ENCODE assay signal across 9 mouse cellular contexts in the genomic region with DNA sequence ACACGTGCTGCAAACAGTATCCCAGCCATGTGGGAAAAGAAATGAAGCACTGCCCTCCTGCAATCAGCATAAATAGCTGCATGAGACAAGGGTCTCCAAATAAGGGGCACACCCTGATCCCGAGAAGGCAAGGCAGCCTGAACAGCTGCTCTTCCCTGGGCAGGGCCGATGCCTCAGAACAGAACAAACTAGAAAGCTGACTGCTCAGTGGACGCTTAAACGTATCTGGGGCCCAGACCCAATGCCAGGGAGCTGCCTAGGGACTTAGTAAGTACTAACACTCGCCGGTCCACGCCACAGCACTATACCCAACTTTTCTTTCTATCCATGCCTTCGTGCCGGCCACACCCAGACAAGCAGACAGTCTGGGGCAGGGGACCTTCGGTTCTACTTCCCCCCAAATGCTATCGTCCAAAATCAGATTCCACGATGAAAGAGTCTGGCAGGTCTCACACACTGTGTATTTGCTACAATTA. TPM values are rescaled to one million over a fixed set of nuclear protein-coding genes. Genes with fewer than 3 reads are reported as not detected.
DNase-seq lines count a peak whose midpoint lies in the region; ATAC-seq and TF ChIP-seq lines count a peak whose summit lies in the region.
"Had no signal": no experiment of that assay in that cellular context is flagged by ENCODE, and none has a peak within 500 bp of the region (broad histone marks: within the 10 kb centered on the region; RNA-seq: fewer than 3 reads in every experiment).

No protein-coding gene starts in this region.

- H3K9me3 ChIP-seq in lung, embryonic 14.5 days (ENCODE audit: low read depth, low read length) = no peaks in the 10 kb centered on the region
- H3K9me3 ChIP-seq in embryonic facial prominence, embryonic 15.5 days (replicated peaks) = no peaks in the 10 kb centered on the region
- H3K9me3 ChIP-seq in intestine, embryonic 16.5 days (ENCODE audit: control insufficient read depth, low read length) = no peaks in the 10 kb centered on the region
- no peaks in the 10 kb centered on the region for H3K9me3 ChIP-seq in neural tube, embryonic 14.5 days (ENCODE audit: control insufficient read depth, low read length)

- peak overlapping the region; percentile 80 for H3K4me2 ChIP-seq in lung, embryonic 14.5 days
- H3K4me2 ChIP-seq in embryonic facial prominence, embryonic 15.5 days (replicated peaks) = peak overlapping the region; percentile 80
- H3K4me2 ChIP-seq in intestine, embryonic 16.5 days (ENCODE audit: low read depth, low read length) = peak overlapping the region; percentile 83
- H3K4me2 ChIP-seq in neural tube, embryonic 14.5 days (ENCODE audit: low read depth, low read length) = peak overlapping the region; percentile 95

- H3K9ac ChIP-seq in lung, embryonic 14.5 days = peak overlapping the region; percentile 94; the same call in 1 of the 2 replicates
- peak overlapping the region; percentile 19 for H3K9ac ChIP-seq in embryonic facial prominence, embryonic 15.5 days
- peak overlapping the region; percentile 99 for H3K9ac ChIP-seq in intestine, embryonic 16.5 days (ENCODE audit: low read depth, low read length)
- peak overlapping the region; percentile 22; the same call in 1 of the 2 replicates for H3K9ac ChIP-seq in neural tube, embryonic 14.5 days (replicated peaks; ENCODE audit: low read depth, low read length)

- 64% methylated on average over 13 of the region's 13 CpGs for WGBS in lung, embryonic 14.5 days
- WGBS in embryonic facial prominence, embryonic 15.5 days = 42% methylated on average over 13 of the region's 13 CpGs
- WGBS in intestine, embryonic 16.5 days = 46% methylated on average over 13 of the region's 13 CpGs
- 73% methylated on average over 13 of the region's 13 CpGs for WGBS in neural tube, embryonic 14.5 days

- DNase-seq in lung, embryonic 14.5 days = no peak
- no peak for DNase-seq in lung, adult 18-20 months
- DNase-seq in right cerebral cortex, postnatal 25 days = no peak
- no peak for DNase-seq in embryo, embryonic 10.5 days (ENCODE audit: low spot score)
- no peak for DNase-seq in gastrocnemius, postnatal 10 days

- no peak for ATAC-seq in lung, embryonic 14.5 days (ENCODE audit: insufficient read depth)
- no peak for ATAC-seq in embryonic facial prominence, embryonic 15.5 days (ENCODE audit: insufficient number of reproducible peaks, low FRiP score, low TSS enrichment, low read depth)
- ATAC-seq in intestine, embryonic 16.5 days = no peak
- no peak for ATAC-seq in neural tube, embryonic 14.5 days (ENCODE audit: low read depth)

- TF ChIP-seq CTCF in lung, embryonic 14.5 days (IDR thresholded peaks at IDR 0.05; ENCODE audit: low read depth) = no peak

- H3K36me3 ChIP-seq in lung, embryonic 14.5 days (ENCODE audit: insufficient read depth) = peaks cover 31% of the 10 kb centered on the region
- peaks cover 15% of the 10 kb centered on the region for H3K36me3 ChIP-seq in embryonic facial prominence, embryonic 15.5 days
- H3K36me3 ChIP-seq in intestine, embryonic 16.5 days (ENCODE audit: control insufficient read depth, insufficient read depth, low read length) = peaks cover 8% of the 10 kb centered on the region
- peaks cover 9% of the 10 kb centered on the region; the same call in 1 of the 2 replicates for H3K36me3 ChIP-seq in neural tube, embryonic 14.5 days (ENCODE audit: control insufficient read depth, insufficient read depth, low read length)

- peak overlapping the region; percentile 100 for H3K4me3 ChIP-seq in lung, embryonic 14.5 days (ENCODE audit: low read depth, low read length)
- peak overlapping the region; percentile 99 for H3K4me3 ChIP-seq in embryonic facial prominence, embryonic 15.5 days (replicated peaks)
- peak overlapping the region; percentile 99 for H3K4me3 ChIP-seq in intestine, embryonic 16.5 days (ENCODE audit: low read length)
- H3K4me3 ChIP-seq in neural tube, embryonic 14.5 days (ENCODE audit: low read depth, low read length) = no peak overlapping the region

- H3K27me3 ChIP-seq in lung, embryonic 14.5 days (ENCODE audit: insufficient read depth, low read length) = no peaks in the 10 kb centered on the region
- no peaks in the 10 kb centered on the region for H3K27me3 ChIP-seq in embryonic facial prominence, embryonic 15.5 days
- H3K27me3 ChIP-seq in intestine, embryonic 16.5 days (replicated peaks; ENCODE audit: control insufficient read depth, insufficient read depth, low read length) = no peaks in the 10 kb centered on the region
- H3K27me3 ChIP-seq in neural tube, embryonic 14.5 days (ENCODE audit: control insufficient read depth, insufficient read depth, low read length) = no peaks in the 10 kb centered on the region

- H3K27ac ChIP-seq in lung, embryonic 14.5 days (ENCODE audit: low read depth) = no peak overlapping the region
- peak overlapping the region; percentile 69 for H3K27ac ChIP-seq in embryonic facial prominence, embryonic 15.5 days (replicated peaks)
- H3K27ac ChIP-seq in intestine, embryonic 16.5 days (ENCODE audit: low read length) = peak overlapping the region; percentile 97
- H3K27ac ChIP-seq in neural tube, embryonic 14.5 days (ENCODE audit: low read depth, low read length) = no peak overlapping the region

- H3K4me1 ChIP-seq in lung, embryonic 14.5 days (ENCODE audit: insufficient read depth) = peaks cover 29% of the 10 kb centered on the region
- H3K4me1 ChIP-seq in embryonic facial prominence, embryonic 15.5 days = peaks cover 63% of the 10 kb centered on the region
- peaks cover 52% of the 10 kb centered on the region for H3K4me1 ChIP-seq in intestine, embryonic 16.5 days (ENCODE audit: control insufficient read depth, insufficient read depth, low read length)
- H3K4me1 ChIP-seq in neural tube, embryonic 14.5 days (ENCODE audit: control insufficient read depth, insufficient read depth, low read length) = peaks cover 34% of the 10 kb centered on the region

RNA-seq across cellular contexts. Expression of a gene that starts 2.8 kb away (rescaled TPM):
- polyA plus RNA-seq in lung, embryonic 14.5 days (2014; fragmentation: Nextera tagmentation; extraction: Ambion mirVana) = 72.4 and 81.1 TPM in 2 replicates
- 95.1 and 98.4 TPM in 2 replicates for polyA plus RNA-seq in embryonic facial prominence, embryonic 15.5 days (2015; fragmentation: Nextera tagmentation; extraction: Ambion mirVana)
- 68.5 and 82.4 TPM in 2 replicates for polyA plus RNA-seq in intestine, embryonic 16.5 days (2015; fragmentation: Nextera tagmentation; extraction: Ambion mirVana)
- 23.9 and 26.2 TPM in 2 replicates for polyA plus RNA-seq in neural tube, embryonic 14.5 days (2014; fragmentation: Nextera tagmentation; extraction: Ambion mirVana)
- total RNA-seq in gastrocnemius, postnatal 10 days (2021) = 100 to 1,000 TPM; 231 to 235 TPM

RNA-seq across cellular contexts. Expression of a gene that starts 20.4 kb away (rescaled TPM):
- 41.9 and 45.4 TPM in 2 replicates for polyA plus RNA-seq in lung, embryonic 14.5 days (2014; fragmentation: Nextera tagmentation; extraction: Ambion mirVana)
- polyA plus RNA-seq in embryonic facial prominence, embryonic 15.5 days (2015; fragmentation: Nextera tagmentation; extraction: Ambion mirVana) = 41.0 and 42.2 TPM in 2 replicates
- 22.1 and 23.2 TPM in 2 replicates for polyA plus RNA-seq in intestine, embryonic 16.5 days (2015; fragmentation: Nextera tagmentation; extraction: Ambion mirVana)
- 27.9 and 33.9 TPM in 2 replicates for polyA plus RNA-seq in neural tube, embryonic 14.5 days (2014; fragmentation: Nextera tagmentation; extraction: Ambion mirVana)
- 10 to 100 TPM; 13.4 to 18.5 TPM for total RNA-seq in gastrocnemius, postnatal 10 days (2021)

RNA-seq across cellular contexts. Expression of a gene that starts 36.0 kb away (rescaled TPM):
- 43.8 and 46.9 TPM in 2 replicates for polyA plus RNA-seq in lung, embryonic 14.5 days (2014; fragmentation: Nextera tagmentation; extraction: Ambion mirVana)
- 47.8 and 48.2 TPM in 2 replicates for polyA plus RNA-seq in embryonic facial prominence, embryonic 15.5 days (2015; fragmentation: Nextera tagmentation; extraction: Ambion mirVana)
- 150 and 162 TPM in 2 replicates for polyA plus RNA-seq in intestine, embryonic 16.5 days (2015; fragmentation: Nextera tagmentation; extraction: Ambion mirVana)
- 11.3 and 11.7 TPM in 2 replicates for polyA plus RNA-seq in neural tube, embryonic 14.5 days (2014; fragmentation: Nextera tagmentation; extraction: Ambion mirVana)
- 10 to 100 TPM; 53.8 to 67.7 TPM for total RNA-seq in gastrocnemius, postnatal 10 days (2021)

RNA-seq across cellular contexts. Expression of a gene that starts 39.0 kb away (rescaled TPM):
- polyA plus RNA-seq in lung, embryonic 14.5 days (2014; fragmentation: Nextera tagmentation; extraction: Ambion mirVana) = 2.4 and 2.6 TPM in 2 replicates
- 2.6 and 3.0 TPM in 2 replicates for polyA plus RNA-seq in embryonic facial prominence, embryonic 15.5 days (2015; fragmentation: Nextera tagmentation; extraction: Ambion mirVana)
- polyA plus RNA-seq in intestine, embryonic 16.5 days (2015; fragmentation: Nextera tagmentation; extraction: Ambion mirVana) = 0.80 and 1.2 TPM in 2 replicates
- 28.1 and 30.3 TPM in 2 replicates for polyA plus RNA-seq in neural tube, embryonic 14.5 days (2014; fragmentation: Nextera tagmentation; extraction: Ambion mirVana)
- 1 to 10 TPM; 2.1 to 4.5 TPM for total RNA-seq in gastrocnemius, postnatal 10 days (2021)

RNA-seq across cellular contexts. Expression of a gene that starts 57.1 kb away (rescaled TPM):
- 36.4 and 36.5 TPM in 2 replicates for polyA plus RNA-seq in lung, embryonic 14.5 days (2014; fragmentation: Nextera tagmentation; extraction: Ambion mirVana)
- polyA plus RNA-seq in embryonic facial prominence, embryonic 15.5 days (2015; fragmentation: Nextera tagmentation; extraction: Ambion mirVana) = 39.7 and 50.0 TPM in 2 replicates
- 17.6 and 22.0 TPM in 2 replicates for polyA plus RNA-seq in intestine, embryonic 16.5 days (2015; fragmentation: Nextera tagmentation; extraction: Ambion mirVana)
- polyA plus RNA-seq in neural tube, embryonic 14.5 days (2014; fragmentation: Nextera tagmentation; extraction: Ambion mirVana) = 53.0 and 60.9 TPM in 2 replicates
- total RNA-seq in gastrocnemius, postnatal 10 days (2021) = not detected
- total RNA-seq: left cerebral cortex, postnatal 36 days had no signal

Comparison
In these comparisons a context has a peak if more than half of its experiments do, and no peak if none do; other contexts are left out.
1. H3K27ac ChIP-seq: peak in embryonic facial prominence, embryonic 15.5 days (single experiment) and intestine, embryonic 16.5 days (single experiment); none in lung, embryonic 14.5 days (single experiment) and neural tube, embryonic 14.5 days (single experiment).
2. H3K9ac ChIP-seq: peak in every context shown above with its lines; median percentile 99 in intestine, embryonic 16.5 days; 94 in lung, embryonic 14.5 days; 22 in neural tube, embryonic 14.5 days; 19 in embryonic facial prominence, embryonic 15.5 days.
3. Peak in every context shown above with its lines, with median percentiles within 50 percentile points of each other: H3K4me2 ChIP-seq.